Mouse (Mus musculus) testis, adult 10 weeks (tissue): ENCODE data around the gene Olfr1449. TPM values are rescaled to one million over a fixed set of nuclear protein-coding genes. Genes with fewer than 3 reads are reported as not detected.

Experiments used
- polyA plus RNA-seq: library from polyadenylated mRNA; stranded (reverse); fragments of 350-450 nt; fragmentation: Illumina TruSeq; extraction: RNeasy Lipid Tissue Mini Kit (QIAGEN cat#74804); gene quantifications from one replicate; pipeline ENCODE4 v1.2.3, GENCODE M21; 2014; ENCODE audit warnings: low read depth, low replicate concordance

Olfr1449 gene
- not detected for polyA plus RNA-seq

DNA sequence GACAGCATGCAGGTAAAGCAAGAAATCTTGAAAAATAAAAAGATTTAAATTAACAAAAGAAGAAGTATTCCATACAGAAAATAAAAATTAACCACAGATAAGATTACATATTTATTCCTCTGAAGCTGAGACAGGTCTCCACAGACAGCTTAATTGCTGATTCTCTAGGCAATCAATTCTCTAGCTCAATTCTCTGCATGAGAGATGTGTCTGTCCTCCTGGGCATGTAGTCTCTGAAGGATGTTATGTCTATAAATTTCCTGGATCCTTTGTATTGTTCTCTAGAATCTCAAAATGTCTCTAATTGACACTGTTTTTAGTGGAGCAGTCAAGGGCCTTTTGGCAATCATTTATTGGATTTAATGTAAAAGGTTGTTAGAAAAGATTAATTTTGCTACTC lies at the start of gene Olfr1449:
TSS of gene Olfr1449 (plus strand) at position 301 of the 400 bp plus-strand sequence.

DNA sequence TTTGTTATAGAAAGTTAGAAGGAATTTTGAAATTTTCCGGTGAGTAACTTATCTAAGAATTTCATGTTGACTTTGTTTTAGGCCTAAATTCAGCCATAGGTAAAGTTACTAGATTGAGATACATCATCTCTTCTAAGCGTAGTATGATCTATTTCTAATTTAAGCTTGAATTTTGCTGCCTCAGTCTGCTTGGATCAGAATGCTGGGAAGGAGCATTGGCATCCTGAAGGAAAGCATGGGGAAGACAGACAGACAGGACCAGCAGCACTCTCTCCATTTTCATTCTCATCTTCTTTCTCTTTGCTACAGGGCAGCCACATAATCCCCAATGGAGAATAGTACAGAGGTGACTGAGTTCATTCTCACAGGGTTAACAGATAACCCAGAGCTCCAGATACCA lies 47.1 kb upstream of the Olfr1449 start, which contains the start of gene Olfr1445:
TSS of gene Olfr1445 (plus strand) at position 301 of the 400 bp plus-strand sequence.

GRCm38 (mm10) chr19:12893424-12893823 lies 37.2 kb upstream of the Olfr1449 start, which contains the start of gene Olfr1446:
Olfr1446 (minus strand) TSS chr19:12893524.

GRCm38 (mm10) chr19:12903643-12904042 lies 27.0 kb upstream of the Olfr1449 start, which contains the start of gene Olfr1447:
Olfr1447 (minus strand) TSS chr19:12903743.

GRCm38 (mm10) chr19:12924319-12924718 lies 6.3 kb upstream of the Olfr1449 start, which contains the start of gene Olfr1448:
Olfr1448 (minus strand) TSS chr19:12924419.

GRCm38 (mm10) chr19:12949958-12950357 lies 19.3 kb downstream of the Olfr1449 start, which contains the start of gene Olfr1450:
Olfr1450 (plus strand) TSS chr19:12950258.

Other genes starting within 250 kb of the Olfr1449 start
- 0.17 TPM for gene Keg1, start 235.1 kb upstream of the Olfr1449 start, polyA plus RNA-seq
- gene Cntf, start 165.2 kb upstream of the Olfr1449 start, polyA plus RNA-seq, result 4.7 TPM
- 230 TPM for gene Zfp91, start 134.7 kb upstream of the Olfr1449 start, polyA plus RNA-seq
- gene Lpxn, start 134.6 kb upstream of the Olfr1449 start, polyA plus RNA-seq, result 24.7 TPM
- not detected for gene Gm5244, start 84.2 kb upstream of the Olfr1449 start, polyA plus RNA-seq
- gene Olfr1444, start 73.6 kb upstream of the Olfr1449 start, polyA plus RNA-seq, result 1.5 TPM
- gene Olfr1445, start 47.0 kb upstream of the Olfr1449 start, polyA plus RNA-seq, result 1.5 TPM
- not detected for gene Olfr1446, start 37.3 kb upstream of the Olfr1449 start, polyA plus RNA-seq
- not detected for gene Olfr1447, start 27.1 kb upstream of the Olfr1449 start, polyA plus RNA-seq
- not detected for gene Olfr1448, start 6.4 kb upstream of the Olfr1449 start, polyA plus RNA-seq
- not detected for gene Olfr1450, start 19.4 kb downstream of the Olfr1449 start, polyA plus RNA-seq
- not detected for gene Olfr1451, start 64.2 kb downstream of the Olfr1449 start, polyA plus RNA-seq
- not detected for gene Olfr1453, start 97.5 kb downstream of the Olfr1449 start, polyA plus RNA-seq
- not detected for gene Olfr1454, start 129.8 kb downstream of the Olfr1449 start, polyA plus RNA-seq
- not detected for gene Olfr1457, start 167.1 kb downstream of the Olfr1449 start, polyA plus RNA-seq
- gene Olfr1458, start 175.9 kb downstream of the Olfr1449 start, polyA plus RNA-seq, result not detected
- gene Olfr1459, start 218.7 kb downstream of the Olfr1449 start, polyA plus RNA-seq, result 0.04 TPM
- not detected for gene Olfr1461, start 232.2 kb downstream of the Olfr1449 start, polyA plus RNA-seq